Mouse (Mus musculus) gastrocnemius, adult 8-10 months (tissue): ENCODE measurements around the gene Mecom. TPM values are rescaled to one million over a fixed set of nuclear protein-coding genes. Genes with fewer than 3 reads are reported as not detected.

Source experiments
- DNase-seq, 2 experiments: peaks; one replicate each; pipeline ENCODE4 v3.0.0; 2022; ENCODE audit warnings: low spot score in 2 of 2
- total RNA-seq, 4 experiments: library from RNA; stranded (reverse); gene quantifications; 2 replicates each; pipeline ENCODE4 v1.2.4; 2022

The Mecom gene
- total RNA-seq, 4 experiments from 2014 or later = 4.8 to 9.5 (median 6.8) TPM

DNA sequence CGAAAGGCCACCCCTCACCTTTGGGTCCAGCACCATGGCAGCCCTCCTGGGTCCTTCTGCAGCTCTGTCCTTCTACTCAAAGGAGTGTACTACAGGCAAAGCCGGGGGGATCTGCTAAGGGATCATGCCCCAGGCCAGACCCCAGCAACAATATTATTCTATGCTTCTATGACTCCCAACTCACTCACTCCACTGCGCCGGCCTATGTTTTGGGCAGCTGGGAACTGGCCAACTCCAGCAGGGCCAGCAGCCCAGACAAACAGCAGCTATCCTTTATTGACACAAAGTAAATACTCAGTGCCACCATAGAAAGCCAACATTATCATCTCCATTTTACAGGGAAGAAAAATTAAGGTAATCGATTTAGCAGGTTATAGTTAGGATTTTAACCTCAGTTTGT, 186.6 kb downstream of the Mecom start:
- no peak for DNase-seq

DNA sequence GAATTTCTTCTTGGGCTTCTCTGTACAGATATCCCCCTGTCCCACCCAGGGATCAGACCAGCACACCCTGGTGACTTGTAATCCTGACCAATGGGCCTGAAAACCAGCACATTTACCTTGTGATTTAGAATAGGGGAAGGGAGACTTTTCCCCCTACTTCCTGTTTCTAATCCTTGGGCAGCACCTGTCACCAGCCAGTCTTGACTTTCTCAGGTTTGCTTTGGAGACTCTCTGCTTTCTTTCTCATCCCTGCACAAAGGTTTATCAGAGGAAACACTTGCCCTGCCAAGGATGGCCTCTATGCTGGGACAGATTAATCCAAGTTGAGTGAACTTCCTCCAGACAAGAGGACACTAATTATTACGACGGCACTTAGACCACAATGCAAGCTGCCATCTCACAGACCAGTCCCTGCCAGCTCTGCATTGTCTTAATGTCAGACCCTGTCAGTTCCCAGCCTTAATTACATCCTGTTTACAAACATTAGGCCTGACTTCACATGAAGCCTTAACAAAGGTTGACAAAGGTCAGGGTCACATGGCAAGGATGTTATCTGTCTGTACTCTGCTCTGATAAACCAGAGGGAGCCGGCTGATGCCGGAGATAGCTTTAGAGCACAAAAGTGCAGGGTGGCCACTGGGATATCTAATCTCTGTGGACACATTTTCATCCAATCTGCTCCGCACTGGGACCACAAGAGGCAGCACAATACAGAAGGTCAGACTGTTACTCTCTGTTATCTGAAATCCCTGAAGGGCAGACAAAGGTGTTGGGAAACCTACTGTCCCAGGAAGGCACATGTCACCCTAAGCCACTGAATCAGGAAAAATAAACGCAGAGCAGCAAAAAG, 193.7 kb downstream of the Mecom start:
- DNase-seq = no peak

DNA sequence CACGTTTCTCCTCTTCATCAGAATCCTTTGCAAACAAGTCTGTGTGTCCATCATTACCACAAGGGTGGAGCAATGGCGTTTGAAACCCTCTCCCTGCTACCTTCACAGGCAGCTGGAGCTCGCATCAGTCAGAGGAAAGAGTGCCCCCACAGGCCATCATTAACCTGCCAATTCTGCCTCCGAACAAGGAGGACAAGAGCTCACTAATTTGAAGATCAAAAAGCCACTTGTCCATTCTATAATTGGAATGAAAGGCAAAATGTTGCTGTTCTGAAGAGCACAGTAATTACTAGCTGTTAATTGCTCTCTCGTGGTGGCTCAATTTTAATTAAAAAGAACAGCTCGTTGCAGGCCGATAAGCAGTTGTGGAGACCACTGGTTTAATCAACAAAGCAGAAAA, 198.5 kb downstream of the Mecom start:
- no peak for DNase-seq

DNA sequence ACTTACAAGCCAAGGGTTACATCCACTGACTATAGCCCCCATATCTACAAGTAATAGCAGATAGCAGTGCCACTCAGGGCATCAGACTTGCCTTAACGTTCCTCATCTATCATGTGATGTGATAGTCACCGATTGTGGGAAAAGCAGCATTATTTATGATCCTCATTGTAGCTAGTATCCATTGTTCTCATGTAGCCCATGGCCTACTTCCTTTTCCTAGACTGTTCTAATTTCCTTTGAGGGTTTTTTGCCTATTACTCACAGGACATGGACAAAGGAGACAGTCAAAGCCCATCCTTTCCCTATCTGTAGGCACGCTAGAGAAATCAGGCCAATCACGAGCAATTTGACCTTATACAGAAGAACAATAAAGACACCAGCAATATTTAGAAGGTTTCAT, 203.7 kb downstream of the Mecom start:
- DNase-seq = no peak

DNA sequence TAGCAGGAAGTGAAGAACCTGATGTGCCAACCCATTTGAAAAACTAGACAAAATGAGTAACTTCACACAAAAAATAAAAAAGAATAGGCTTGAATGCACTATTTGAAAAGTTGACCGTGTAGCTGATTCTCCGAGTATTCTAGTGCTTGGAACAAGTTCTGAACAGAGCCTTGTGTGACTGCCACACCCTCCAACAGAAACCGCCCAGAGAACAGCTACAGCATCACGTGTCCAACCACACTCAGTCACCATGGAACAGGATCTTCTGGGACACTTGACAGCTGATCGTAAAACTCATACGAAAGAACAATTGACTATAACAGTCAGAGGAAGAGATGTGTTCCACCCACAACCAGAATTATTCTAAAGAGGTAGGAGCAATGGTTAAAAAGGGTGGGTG, 215.5 kb downstream of the Mecom start:
- no peak for DNase-seq

DNA sequence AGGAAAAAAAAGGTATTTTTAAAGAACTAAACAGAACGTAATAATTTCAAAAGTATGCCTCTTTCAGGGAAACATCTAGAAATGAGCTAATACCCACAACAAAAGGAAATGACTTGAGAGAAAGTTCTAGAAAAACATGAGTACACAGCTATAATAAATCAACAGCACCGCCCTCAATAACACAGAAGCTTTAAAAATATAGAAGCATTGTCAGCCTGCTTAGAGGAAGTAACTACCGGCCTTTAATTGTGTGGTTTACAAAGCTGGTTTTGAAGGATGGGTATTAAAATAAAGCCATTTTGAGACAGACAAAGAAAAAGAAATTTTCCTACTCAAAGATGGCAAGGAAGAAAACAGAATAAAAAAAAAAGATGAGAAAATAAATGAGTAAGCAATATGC, 217.3 kb downstream of the Mecom start:
- no peak for DNase-seq

DNA sequence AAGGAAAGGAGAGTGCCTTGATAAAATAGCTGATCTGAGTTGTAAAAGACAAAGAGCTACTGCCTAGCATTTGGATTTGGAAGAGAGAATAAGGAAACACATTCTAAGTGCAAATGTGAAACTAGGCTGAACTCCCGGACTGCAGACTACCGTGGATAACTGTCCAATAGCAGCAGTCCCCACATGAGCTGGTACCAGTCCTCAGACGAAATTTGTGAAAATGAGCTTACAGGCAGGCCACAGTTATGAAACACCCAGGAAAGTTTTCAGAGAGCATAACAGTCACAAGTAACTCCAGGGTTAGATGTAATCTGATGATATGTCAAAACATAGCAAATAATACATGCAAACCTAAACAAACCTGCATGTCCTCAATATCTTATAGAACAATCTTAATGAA, 217.8 kb downstream of the Mecom start:
- no peak for DNase-seq

DNA sequence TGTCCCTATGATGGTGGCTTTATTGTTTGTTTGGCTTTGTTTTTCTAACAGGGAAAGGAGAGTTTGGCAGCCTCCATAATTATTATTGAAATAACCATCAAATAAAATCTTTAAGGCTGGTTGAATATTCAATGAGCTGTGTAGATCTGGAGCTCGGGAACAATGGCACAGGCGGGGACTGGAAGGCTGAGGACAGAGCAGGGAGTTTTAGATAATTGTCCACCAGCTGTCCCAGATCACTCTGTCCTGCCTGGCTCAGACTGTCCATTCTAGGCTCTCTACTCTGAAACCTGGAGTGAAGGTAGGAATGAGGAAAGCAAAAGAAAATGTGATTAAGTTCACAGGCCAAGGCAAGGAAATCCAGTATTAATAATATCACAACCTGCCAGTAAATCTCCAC, 232.9 kb downstream of the Mecom start:
- no peak for DNase-seq

DNA sequence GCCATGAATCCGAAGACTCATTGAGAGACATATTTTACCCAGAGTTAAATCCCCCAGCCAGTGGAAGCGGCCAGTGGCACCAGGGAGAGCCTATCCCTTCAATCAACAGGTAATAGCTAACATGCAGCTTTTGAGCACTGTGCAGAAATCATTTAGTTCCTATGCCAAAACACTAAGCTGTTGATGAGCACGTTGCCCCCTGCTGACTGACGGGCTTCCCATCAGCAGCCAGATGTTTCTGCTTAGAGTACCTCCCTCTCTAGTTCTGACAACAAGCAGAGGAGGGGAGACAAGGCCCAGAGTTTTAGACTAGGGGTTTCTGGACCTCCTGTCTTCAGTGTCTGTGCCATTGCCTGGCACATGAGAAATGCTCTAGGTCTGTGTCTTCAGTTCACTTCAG, 239.7 kb downstream of the Mecom start:
- no peak for DNase-seq

DNA sequence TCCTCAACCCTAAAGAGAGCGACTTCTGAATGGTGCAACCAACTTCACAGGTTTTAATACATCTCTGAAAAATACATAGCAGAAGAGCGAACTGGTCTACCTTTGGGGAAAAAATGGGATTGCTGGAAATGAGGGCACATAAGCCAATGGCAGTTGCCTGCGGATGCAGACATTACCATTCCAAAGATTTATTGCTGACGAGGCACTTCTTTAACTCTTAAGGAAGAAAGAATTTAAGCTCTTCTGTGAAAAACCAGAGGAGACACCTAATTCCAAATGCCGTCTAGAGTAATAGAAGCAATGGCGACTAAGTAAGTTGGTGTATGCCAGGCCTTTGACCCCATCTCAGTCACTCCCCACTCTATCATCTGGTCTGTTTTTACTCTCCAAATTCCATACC, 240.2 kb downstream of the Mecom start:
- DNase-seq = no peak

DNA sequence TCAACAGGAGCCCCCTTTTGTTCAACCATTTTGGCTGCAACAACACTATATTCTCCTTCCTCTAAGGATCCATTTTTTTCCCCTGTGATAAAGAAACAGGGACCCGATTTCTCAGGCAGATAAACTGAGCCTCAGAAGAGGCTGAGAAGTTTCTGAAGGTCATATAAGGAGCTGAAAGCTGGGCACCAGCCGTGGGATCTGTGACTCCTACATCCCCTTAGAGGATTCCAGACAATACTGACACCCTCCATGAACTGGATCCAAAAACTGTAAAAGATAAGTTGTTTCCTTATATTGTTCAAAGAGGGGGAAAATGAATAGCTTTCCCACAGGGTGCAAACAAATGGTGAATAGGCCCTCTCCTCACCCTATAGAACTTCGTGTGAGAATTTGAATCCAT, 241.7 kb downstream of the Mecom start:
- no peak for DNase-seq

DNA sequence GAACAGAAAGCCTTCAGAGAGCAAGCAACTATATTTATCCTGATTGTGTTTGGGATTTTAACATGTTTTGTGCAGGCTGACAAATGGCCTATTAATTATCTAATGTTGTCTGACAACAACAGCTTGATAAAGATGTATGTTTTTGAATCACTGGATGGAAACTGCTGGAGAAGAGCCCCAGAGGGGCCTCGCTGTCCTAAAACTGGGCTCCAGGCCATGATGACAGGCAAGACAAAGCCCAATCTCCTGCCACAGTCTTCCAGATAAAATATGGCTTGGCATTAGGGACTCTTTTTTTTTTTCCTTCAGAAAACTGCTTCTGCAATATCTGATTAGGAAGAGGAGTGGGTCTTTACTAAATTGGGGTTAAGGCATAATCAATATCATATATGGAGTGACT, 248.3 kb downstream of the Mecom start:
- DNase-seq = no peak

DNA sequence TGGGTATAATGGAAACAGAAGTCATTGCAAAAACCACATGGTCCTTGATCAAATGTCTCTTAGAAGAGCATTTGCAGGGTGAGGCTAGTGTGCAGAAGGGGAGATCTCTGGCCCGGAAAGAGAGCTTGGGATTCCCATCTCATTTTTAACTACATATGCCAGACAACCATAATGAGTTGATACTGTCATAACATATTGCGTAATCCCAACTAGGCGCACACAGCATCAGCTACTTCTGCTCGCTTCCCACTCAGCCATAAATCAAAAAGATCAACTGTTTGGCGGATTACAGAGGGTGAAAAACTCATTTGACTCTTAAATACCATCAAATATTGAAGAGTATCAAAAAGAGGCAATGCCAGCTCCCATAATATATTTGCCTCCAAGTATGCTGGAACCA, 253.4 kb downstream of the Mecom start:
- DNase-seq = no peak

DNA sequence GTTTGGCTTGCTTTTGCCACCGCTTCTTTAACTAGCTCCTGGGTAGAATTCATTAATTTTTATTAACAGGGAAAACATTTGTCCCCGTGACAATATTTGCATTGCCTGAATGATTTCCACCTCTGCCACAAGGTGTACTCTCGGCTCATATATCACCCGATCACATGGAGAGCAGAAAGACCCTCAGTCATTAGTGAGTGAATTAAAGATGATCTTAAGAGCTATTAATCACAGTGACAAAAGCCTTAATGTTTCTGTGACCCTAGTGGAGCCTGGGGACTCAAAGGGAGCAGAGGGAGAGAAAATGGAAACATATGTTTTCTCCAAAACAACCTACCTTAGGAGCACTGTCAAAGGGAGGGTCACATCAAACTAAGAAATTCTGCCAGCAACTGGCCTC, 261.3 kb downstream of the Mecom start:
- no peak for DNase-seq

DNA sequence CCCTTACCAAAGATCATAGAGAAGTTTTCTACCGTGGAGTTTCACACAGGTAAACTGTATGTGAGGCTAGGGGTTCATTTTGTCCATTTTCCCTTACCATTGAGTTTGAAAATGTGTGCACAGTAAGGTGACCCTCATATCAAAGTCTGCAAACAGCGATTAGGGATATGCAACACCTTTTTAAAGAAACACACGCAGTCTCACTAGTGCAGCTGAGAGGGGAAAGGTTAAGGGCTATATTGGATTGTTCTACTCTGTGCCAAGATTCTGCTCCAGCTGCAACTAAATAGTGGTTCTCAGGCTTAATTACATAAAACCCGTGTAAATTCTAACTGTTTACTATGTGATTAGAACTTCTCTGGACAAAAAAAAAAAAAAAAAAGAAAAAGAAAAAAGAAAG, 263.7 kb downstream of the Mecom start:
- DNase-seq = no peak

DNA sequence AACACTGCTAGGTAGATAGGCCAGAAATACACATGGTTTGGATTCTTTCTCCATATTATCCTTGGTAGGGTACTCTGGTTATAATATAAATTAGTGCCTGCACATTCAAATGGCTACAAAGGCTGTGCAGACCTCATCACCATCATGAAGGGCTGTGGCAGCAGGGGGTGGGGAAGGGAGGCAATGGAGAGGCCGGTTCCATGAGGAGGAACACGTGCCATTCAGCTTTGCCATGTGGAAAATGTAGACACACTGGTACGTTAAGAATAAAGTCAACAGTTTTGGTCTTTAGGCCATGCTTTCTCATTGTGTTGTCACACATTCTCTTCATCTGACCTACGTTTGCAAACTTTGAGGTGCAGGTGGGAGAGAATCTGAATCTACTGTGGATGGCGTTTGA, 264.2 kb downstream of the Mecom start:
- no peak for DNase-seq

DNA sequence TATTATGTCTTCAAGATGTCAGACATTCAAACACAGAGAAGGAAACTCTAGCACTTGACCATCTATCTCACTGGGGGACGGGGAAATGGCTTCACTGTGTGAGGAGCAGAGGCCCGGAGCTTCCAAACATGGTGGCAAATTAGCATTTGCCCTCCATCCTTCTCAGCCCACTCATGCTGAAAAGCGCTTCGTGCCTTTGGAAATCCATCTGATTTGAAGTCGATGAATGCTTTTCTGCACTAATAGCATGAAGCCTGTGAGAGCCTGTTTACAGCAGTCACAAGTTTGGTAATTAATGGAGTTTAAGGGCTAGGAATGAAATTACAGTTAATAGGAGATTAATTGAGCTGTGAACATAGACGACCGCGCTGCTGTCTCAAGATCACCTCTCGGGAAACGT, 270.2 kb downstream of the Mecom start:
- no peak for DNase-seq

DNA sequence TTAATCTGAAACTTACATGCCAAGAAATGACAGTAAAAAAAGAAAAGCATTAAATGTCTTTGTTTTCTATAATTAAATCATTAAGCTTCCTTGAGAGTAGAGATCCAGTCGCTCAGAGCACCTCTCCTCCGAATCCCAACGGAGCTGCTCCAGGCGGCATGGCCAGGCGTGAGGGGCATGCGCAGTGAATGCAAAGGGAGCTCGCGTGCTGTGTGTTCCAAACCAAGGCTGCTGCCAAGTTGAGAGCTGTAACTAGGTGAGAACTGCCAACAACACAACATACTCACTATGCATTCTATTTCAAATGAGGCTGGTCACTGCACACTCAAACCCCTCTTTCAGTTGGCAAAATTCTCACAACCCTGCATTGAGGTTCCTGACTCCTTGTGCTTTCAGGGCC, 271.7 kb downstream of the Mecom start:
- no peak for DNase-seq

DNA sequence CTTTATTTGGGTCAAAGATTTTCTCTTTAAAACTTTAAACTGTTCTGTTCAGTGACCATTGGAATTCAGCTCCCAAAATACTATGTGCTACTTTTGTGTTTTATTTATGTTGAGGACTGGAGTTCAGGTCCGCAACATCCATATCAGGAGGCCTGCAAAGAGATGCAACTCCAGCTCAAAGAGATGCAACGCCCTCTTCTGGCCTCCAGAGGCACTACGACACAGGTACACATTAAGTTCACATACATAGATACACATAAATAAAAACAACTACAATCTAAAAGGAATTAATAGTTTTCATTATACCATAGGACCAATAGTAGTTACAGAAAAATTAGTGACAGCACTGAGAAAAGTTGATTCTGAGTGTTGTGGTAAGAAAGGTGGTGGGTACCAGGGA, 278.6 kb downstream of the Mecom start:
- no peak for DNase-seq

DNA sequence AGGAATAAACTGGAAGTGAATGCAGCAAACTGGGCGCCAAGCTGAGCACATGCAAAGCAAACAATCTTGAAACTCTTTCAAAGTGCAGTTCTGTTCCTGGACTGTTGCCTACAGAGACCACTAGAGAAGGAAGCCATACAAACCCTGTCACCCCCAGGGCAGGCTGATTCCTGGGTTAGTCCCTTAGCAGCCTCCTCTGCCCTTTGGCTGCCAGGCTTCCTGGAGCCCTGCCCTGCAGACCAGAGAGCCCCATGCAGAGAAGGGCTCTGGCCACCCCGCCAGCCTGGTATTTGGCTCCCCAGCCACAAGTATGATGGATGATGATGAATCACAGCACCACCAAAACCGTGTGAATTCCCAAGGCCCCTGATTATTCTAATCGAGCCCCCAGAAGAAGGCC, 286.9 kb downstream of the Mecom start:
- no peak for DNase-seq

DNA sequence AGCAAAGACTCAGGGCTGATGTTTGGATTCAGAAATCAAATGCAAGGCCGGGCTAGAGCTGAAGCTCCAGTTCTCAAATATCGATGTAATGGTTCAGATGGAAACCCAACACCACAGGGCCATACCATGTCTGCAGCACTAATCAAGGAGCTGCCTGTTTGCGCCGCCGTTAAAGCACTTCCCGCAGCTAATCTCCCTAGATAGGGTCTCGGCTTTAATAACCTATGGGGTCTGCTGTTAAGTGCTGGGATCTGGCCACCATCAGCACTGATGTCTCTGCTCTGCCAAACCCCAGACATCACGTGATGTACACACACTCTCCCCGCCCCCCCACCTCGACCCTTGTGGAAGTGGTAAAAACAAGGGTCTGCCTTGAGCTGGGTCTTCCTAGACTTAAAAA, 289.4 kb downstream of the Mecom start:
- DNase-seq = no peak

DNA sequence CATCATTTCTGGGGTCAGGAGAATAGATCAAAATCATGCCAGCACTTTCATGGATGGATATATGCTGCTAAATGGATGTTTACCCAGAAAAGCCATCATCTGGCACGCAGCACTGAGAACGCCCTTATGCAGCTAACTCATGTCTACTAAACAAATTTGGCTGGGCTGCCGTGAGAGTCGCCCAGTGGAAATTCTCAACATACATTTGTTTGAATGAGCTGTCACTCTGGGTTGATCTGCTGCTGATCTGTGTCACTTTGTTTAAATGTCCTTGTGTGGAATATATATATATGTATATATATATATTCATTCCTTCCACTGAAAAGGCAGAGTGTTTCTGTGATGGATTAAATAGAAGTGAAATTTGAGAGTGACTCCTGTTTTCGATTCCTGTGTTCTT, 290.0 kb downstream of the Mecom start:
- no peak for DNase-seq

DNA sequence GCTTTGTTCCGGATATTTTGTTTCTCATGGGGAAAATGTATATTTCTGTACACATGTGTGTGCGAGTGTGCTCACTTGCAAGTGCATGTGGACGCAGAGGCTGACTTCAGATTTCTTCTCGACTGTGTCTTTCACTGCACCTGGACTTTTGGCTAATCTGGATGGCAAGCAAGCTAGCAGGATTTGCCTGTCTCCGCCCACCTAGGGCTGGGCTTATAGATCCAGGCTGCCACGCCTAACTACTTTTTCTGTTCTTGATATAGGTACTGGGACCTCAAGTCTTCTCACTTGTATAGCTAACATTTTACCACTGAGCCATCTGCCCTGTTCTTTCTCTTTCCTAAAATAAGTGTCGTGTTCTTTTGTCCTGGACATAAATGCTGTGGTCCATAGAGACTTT, 290.9 kb downstream of the Mecom start:
- no peak for DNase-seq

DNA sequence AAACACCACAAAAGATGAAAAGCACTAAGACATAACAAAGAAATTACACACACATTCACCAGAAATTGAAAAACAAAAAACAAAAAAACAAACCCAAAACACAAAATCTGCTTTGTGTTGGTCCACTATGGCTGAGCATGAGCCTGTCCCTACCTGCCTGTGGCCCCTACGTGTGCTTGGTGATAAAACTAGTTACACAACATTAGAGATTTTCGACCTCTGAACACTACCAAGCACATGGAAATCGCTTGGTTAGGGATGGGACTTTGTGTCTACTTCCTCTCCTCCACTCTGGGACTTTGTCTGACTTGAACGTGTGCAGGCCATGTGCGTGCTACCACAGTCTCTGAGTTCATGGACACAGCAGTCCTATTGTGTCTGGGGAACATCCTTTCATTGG, 292.0 kb downstream of the Mecom start:
- no peak for DNase-seq
